Mouse (Mus musculus) adrenal gland, adult (tissue): Measurements from ENCODE around the gene Rps3a1.

ENCODE experiments used
- DNase-seq, 2 experiments: peaks; one replicate each; pipeline ENCODE4 v3.0.0; 2022 to 2023; ENCODE audit warnings: low spot score in 1 of 2; ENCODE audit not compliant: inconsistent age in 2 of 2

Rps3a1 gene

DNA sequence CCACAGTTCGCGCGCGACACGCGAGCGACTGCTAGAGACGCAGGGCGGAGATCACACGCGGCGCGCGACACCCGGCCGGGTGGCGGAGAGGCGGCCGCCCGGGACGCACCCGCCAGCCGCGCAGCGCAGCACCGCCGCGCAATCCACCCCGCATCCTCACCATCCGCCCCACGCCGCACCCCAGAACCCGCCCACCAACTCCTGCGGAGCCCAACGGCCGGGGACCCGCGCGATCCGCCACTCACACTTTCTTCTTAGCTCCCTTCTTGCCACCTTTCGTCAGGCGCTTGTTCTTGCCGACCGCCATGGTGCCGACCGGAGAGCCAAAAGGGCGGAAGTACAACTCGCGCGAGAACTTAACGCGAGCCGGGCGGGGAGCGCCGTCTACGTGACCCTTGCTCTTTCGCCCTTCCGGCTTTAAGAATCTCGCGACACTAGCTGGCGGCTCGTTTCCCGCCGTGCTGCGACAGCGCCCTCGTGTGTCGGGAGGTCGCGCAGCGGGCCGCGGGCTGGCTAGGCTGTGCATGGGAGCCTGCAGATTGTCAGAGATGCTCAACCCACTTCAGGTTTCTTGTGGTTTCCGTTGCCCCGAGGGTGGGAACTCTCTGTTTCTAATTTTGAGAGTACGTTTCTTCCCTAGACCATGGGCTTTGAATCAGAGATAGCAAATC lies at the start of gene Rps3a1:
Rps3a1 (minus strand) TSS at position 440 of the 671 bp plus-strand sequence.
- peak; percentile 98 to 99 for DNase-seq

- DNase-seq: no peak
These were observed 45.4 kb upstream of the Rps3a1 start for GRCm38 (mm10) chr3:86187736-86188389.

- no peak for DNase-seq
These were observed 42.0 kb upstream of the Rps3a1 start for GRCm38 (mm10) chr3:86184546-86184945.

DNA sequence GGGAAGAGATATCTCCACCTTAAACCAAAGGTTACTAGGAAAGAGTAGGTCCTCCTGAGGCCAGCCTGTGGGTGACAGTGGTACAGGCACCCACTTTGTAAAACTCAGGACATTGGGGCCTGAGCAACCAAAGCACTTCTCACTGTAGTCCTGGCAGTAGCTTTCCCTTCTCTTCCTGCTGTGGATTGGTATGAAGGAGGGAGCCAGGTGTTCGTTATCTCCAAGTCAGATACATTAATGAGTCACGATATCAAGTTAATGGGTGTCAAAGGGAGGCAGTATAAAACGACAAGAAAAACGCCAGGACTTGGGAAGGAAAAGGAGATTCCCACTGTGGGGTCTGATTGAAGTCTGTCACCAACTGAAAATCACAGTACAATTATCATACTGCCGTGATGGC lies 38.6 kb upstream of the Rps3a1 start:
- DNase-seq: no peak

- no peak for DNase-seq
These were observed 37.2 kb upstream of the Rps3a1 start for GRCm38 (mm10) chr3:86179714-86180113.

GRCm38 (mm10) chr3:86168841-86169425 lies 26.4 kb upstream of the Rps3a1 start:
- no peak for DNase-seq

DNA sequence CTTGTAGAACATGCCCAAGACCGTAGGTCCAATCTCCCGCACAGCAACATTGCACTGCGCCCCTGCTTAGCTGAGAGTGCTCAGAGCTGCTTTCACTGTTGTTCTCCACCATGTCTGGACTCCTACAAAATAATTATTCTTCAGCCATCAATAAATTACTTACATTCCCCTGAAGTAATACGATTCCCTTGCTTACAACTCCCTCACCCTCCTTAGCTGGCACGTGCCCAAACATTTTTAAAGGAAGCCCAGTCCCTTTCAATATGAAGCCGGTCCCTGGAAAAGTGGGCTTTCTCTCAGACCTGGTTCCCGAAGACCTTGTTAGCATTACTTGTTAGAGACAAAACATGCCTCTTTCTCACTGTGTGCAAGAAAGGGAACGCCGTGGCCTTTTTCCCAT lies 7.0 kb upstream of the Rps3a1 start:
- no peak for DNase-seq

GRCm38 (mm10) chr3:86149063-86149462 lies 6.6 kb upstream of the Rps3a1 start:
- no peak for DNase-seq

DNA sequence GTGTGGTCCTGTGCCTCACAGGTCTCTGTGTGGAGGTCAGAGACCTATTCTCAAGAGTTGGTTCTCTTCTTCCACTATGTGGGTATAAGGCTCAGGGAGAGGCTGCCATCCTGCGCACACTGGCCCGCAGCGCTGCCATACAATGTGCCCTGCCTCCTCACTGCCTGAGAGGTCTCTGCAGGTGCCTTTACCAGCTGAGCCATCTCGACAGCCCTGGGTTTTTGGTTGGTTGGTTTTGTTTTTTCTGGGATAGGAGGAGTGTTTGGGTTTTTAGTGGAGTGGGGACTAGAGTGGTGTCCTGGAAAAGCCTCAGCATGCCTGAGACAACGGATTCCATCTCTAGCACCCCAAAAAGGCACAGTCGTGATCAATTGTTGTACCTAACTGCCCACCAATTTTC lies 841 bp upstream of the Rps3a1 start:
- no peak for DNase-seq

GRCm38 (mm10) chr3:86142934-86143317 lies 424 bp upstream of the Rps3a1 start:
- DNase-seq: peak in 1 of 2 experiments; percentile 9

- DNase-seq: peak in 1 of 2 experiments; percentile 44
These were observed 628 bp downstream of the Rps3a1 start for GRCm38 (mm10) chr3:86141886-86142262.

DNA sequence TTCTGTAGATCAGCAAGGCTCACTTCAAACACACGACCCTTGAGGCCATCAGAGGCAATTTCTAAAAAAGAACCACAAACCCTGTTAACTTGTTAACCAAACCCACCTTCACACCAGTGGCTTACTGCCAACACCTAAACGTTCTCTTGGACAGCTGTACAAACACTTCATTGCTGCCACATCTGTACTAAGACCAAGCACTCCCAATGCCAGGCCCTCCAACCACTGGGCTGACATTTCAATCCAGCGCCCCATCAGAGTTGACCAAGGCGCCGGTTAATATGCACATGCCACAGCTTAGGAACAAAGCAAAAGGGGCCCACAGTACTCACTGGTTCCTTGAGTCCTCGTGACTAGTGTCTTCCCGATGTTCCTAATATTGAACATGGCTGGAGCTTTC lies 1.1 kb downstream of the Rps3a1 start:
- DNase-seq: peak in 1 of 2 experiments; percentile 12

GRCm38 (mm10) chr3:86139660-86140059 lies 2.8 kb downstream of the Rps3a1 start:
- no peak for DNase-seq

- no peak for DNase-seq
These were observed 5.4 kb downstream of the Rps3a1 start for GRCm38 (mm10) chr3:86136936-86137574.

GRCm38 (mm10) chr3:86135886-86136563 lies 6.5 kb downstream of the Rps3a1 start:
- no peak for DNase-seq

GRCm38 (mm10) chr3:86134939-86135638 lies 7.4 kb downstream of the Rps3a1 start:
- DNase-seq: no peak

DNA sequence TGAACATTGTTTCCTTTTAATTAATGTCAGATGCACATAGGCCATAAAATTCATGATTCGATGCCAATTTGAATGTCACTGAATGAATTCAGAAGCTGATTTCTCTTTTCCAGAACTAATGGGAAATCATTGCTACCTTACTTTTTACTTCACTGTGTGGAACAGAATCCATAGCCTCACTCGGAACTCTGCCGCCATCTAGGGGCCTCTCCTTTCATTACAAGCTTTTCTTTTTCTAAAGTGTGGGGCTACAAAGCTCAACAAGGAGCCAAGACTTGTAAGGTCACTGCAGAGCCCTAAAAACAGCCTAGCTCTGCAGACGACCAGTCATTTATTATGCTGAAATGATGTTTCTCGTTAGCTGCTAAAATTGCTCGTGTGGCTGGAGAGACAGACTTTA lies 12.7 kb downstream of the Rps3a1 start:
- peak; percentile 46 to 88 for DNase-seq

DNA sequence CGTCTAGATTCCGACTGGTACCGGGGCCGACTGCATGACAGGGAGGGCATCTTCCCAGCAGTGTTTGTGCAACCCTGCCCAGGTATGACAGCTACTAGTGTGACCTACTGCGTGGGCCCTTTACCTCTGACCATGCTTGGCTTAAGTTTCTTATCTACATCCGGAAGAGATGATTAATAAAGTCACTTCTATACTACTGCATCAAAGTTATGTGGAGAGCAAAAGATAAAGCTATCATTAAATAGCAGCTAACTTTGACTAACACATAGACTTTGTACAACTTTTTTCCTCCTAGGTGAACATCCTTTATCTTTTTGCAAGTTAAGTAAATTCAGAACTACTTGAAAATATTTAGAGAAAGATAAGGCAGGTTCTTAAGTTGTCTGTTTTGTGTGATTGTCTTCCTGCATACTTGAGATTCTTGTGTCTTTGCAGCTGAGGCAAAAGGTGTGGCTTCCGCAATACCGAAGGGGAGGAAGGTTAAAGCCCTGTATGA lies 19.2 kb downstream of the Rps3a1 start:
- no peak for DNase-seq

GRCm38 (mm10) chr3:86122156-86122555 lies 20.3 kb downstream of the Rps3a1 start:
- DNase-seq: no peak

- DNase-seq: no peak
These were observed 23.1 kb downstream of the Rps3a1 start for GRCm38 (mm10) chr3:86119237-86119932.
